Mouse (Mus musculus): ENCODE results near the gene Rassf2. TPM values are rescaled to one million over a fixed set of nuclear protein-coding genes. Genes with fewer than 3 reads are reported as not detected.

Rassf2 gene
- polyA plus RNA-seq, 2 experiments, result 1.2 to 1.9 TPM

DNA sequence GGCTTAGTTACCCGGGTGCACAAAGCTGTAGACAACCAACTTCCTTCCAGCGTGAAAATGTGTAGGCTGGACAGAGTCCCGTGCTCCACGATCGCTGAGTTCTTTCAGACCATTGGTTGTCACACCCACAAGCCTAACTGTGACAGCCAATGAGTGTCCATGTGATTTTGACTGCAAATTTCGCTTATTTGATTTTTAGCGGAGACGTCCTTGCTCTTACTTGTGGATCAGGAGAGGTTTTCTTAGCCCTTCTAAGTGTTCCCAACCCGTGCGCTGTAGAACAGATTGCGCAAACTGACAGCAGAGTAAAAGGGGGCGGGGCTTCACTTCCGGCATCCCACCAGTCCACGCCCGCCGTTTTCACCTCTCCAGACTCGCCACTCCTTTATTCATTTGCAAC, 74.8 kb downstream of the Rassf2 start:
- peak overlapping the region; percentile 62 for H3K4me2 ChIP-seq (ENCODE audit: low read depth)
- no peak overlapping the region for H3K27ac ChIP-seq
- TF ChIP-seq CTCF (IDR thresholded peaks at IDR 0.05; ENCODE audit: low read depth) (no peak), EP300 (IDR thresholded peaks at IDR 0.05; ENCODE audit: low read depth) (no peak)
- DNase-seq (ENCODE audit: low read depth in 3 of 3, low spot score in 3 of 3), result no peak
- H3K36me3 ChIP-seq (replicated peaks; ENCODE audit: control insufficient read depth, insufficient read depth, low read depth), result no peaks in the 10 kb centered on the region
- no peak; the same call in 1 of the 2 replicates for ATAC-seq (ENCODE audit: insufficient read depth)
- peaks cover 20% of the 10 kb centered on the region for H3K27me3 ChIP-seq (ENCODE audit: control insufficient read depth, insufficient read depth, low read length)
- H3K4me1 ChIP-seq (replicated peaks; ENCODE audit: control insufficient read depth in 2 of 2, insufficient read depth in 2 of 2, low read length in 1 of 2), result peaks cover 0 to 6% of the 10 kb centered on the region in 2 experiments; a peak in 2 of 4 replicates
- H3K9me3 ChIP-seq (ENCODE audit: control insufficient read depth, low read length), result no peaks in the 10 kb centered on the region
- WGBS (ENCODE audit: insufficient replicate concordance), result 2% methylated on average over 17 of the region's 17 CpGs
- H3K9ac ChIP-seq (replicated peaks), result 0 out of 2 replicates have a peak overlapping the region, but pooled peaks have one; percentile 5
- peak overlapping the region; percentile 16 to 20; a peak in 3 of 4 replicates for H3K4me3 ChIP-seq (ENCODE audit: insufficient read depth in 1 of 2, low read depth in 2 of 2, low read length in 2 of 2)

DNA sequence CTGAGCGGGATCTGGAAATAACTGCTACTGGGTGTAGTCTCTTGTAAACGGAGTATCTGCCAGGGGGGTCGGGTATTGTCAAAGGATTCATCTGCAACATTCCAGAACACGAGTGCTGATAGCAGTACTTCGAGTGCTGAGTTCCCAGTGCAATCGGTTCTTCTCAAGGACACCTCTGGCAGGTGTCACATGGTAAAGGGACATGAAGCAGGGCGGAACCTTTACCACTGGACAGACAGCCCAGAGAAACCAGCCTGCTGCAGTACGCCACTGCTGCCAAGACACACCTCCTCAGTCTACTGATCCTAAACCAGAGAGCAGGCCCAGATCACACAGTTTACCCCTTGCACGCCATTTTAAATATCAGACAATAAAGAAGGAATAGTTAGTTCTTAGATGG, 75.2 kb downstream of the Rassf2 start:
- 53% methylated on average over 9 of the region's 9 CpGs for WGBS (ENCODE audit: insufficient replicate concordance)
- Histone ChIP-seq H3K27ac (no peak overlapping the region), H3K4me1 (replicated peaks; ENCODE audit: control insufficient read depth in 2 of 2, insufficient read depth in 2 of 2, low read length in 1 of 2) (peaks cover 0 to 6% of the 10 kb centered on the region in 2 experiments; a peak in 2 of 4 replicates), H3K9me3 (ENCODE audit: control insufficient read depth, low read length) (no peaks in the 10 kb centered on the region), H3K9ac (replicated peaks) (no peak overlapping the region), H3K27me3 (ENCODE audit: control insufficient read depth, insufficient read depth, low read length) (peaks cover 20% of the 10 kb centered on the region), H3K4me3 (ENCODE audit: insufficient read depth in 1 of 2, low read depth in 2 of 2, low read length in 2 of 2) (no peak overlapping the region; a peak in 1 of 4 replicates), H3K4me2 (ENCODE audit: low read depth) (peak overlapping the region; percentile 62), H3K36me3 (replicated peaks; ENCODE audit: control insufficient read depth, insufficient read depth, low read depth) (no peaks in the 10 kb centered on the region)
- TF ChIP-seq CTCF (IDR thresholded peaks at IDR 0.05; ENCODE audit: low read depth) (no peak), EP300 (IDR thresholded peaks at IDR 0.05; ENCODE audit: low read depth) (no peak)
- no peak for DNase-seq (ENCODE audit: low read depth in 3 of 3, low spot score in 3 of 3)
- ATAC-seq (ENCODE audit: insufficient read depth), result no peak

DNA sequence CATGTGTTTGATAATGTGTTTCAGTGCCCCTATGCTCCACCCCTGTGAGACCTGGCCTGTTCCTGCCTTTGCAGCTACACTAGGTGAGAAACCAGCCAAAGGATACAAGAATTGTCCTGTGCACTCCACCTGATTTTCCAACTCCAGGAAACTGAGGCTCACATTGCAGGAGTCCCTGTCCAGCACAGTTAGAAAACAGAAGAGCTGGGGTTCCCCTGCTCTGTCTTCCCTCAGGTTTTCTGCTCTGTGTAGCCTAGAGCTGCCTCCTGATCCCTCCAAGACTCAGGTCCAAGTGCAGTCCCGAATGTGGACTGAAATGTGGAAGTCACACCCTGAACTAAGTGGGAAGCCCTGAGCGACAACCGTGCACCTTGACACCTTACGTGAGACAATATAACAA, 76.3 kb downstream of the Rassf2 start:
- H3K4me1 ChIP-seq (replicated peaks; ENCODE audit: control insufficient read depth in 2 of 2, insufficient read depth in 2 of 2, low read length in 1 of 2), result peaks cover 0 to 6% of the 10 kb centered on the region in 2 experiments; a peak in 2 of 4 replicates
- no peak overlapping the region for H3K9ac ChIP-seq (replicated peaks)
- no peak overlapping the region for H3K27ac ChIP-seq
- no peak overlapping the region for H3K4me3 ChIP-seq (ENCODE audit: insufficient read depth in 1 of 2, low read depth in 2 of 2, low read length in 2 of 2)
- peaks cover 20% of the 10 kb centered on the region for H3K27me3 ChIP-seq (ENCODE audit: control insufficient read depth, insufficient read depth, low read length)
- no peak for DNase-seq (ENCODE audit: low read depth in 3 of 3, low spot score in 3 of 3)
- no peaks in the 10 kb centered on the region for H3K9me3 ChIP-seq (ENCODE audit: control insufficient read depth, low read length)
- no peaks in the 10 kb centered on the region for H3K36me3 ChIP-seq (replicated peaks; ENCODE audit: control insufficient read depth, insufficient read depth, low read depth)
- WGBS (ENCODE audit: insufficient replicate concordance), result 71% methylated on average over 4 of the region's 4 CpGs
- TF ChIP-seq EP300 (IDR thresholded peaks at IDR 0.05; ENCODE audit: low read depth) (no peak), CTCF (IDR thresholded peaks at IDR 0.05; ENCODE audit: low read depth) (no peak)
- H3K4me2 ChIP-seq (ENCODE audit: low read depth), result no peak overlapping the region
- no peak for ATAC-seq (ENCODE audit: insufficient read depth)

DNA sequence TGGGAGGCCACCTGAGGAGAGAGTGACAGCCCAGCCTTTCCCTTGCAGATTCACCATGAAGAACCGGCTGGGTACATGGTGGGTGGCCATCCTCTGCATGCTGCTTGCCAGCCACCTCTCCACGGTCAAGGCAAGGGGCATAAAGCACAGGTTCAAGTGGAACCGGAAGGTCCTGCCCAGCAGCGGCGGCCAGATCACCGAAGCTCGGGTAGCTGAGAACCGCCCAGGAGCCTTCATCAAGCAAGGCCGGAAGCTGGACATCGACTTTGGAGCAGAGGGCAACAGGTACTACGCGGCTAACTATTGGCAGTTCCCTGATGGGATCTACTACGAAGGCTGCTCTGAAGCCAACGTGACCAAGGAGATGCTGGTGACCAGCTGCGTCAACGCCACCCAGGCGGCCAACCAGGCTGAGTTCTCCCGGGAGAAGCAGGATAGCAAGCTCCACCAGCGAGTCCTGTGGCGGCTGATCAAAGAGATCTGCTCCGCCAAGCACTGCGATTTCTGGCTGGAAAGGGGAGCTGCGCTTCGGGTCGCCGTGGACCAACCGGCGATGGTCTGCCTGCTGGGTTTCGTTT, 77.0 kb downstream of the Rassf2 start:
- ATAC-seq (ENCODE audit: insufficient read depth) (no peak), DNase-seq (ENCODE audit: low read depth in 3 of 3, low spot score in 3 of 3) (no peak)
- Histone ChIP-seq H3K27ac (no peak overlapping the region), H3K4me1 (replicated peaks; ENCODE audit: control insufficient read depth in 2 of 2, insufficient read depth in 2 of 2, low read length in 1 of 2) (peaks cover 0 to 6% of the 10 kb centered on the region in 2 experiments; a peak in 2 of 4 replicates), H3K9me3 (ENCODE audit: control insufficient read depth, low read length) (no peaks in the 10 kb centered on the region), H3K9ac (replicated peaks) (no peak overlapping the region), H3K27me3 (ENCODE audit: control insufficient read depth, insufficient read depth, low read length) (peaks cover 20% of the 10 kb centered on the region), H3K4me2 (ENCODE audit: low read depth) (peak overlapping the region; percentile 15; the same call in 1 of the 2 replicates), H3K36me3 (replicated peaks; ENCODE audit: control insufficient read depth, insufficient read depth, low read depth) (no peaks in the 10 kb centered on the region), H3K4me3 (ENCODE audit: insufficient read depth in 1 of 2, low read depth in 2 of 2, low read length in 2 of 2) (no peak overlapping the region)
- 15% methylated on average over 29 of the region's 29 CpGs for WGBS (ENCODE audit: insufficient replicate concordance)
- no peak for TF ChIP-seq EP300 (IDR thresholded peaks at IDR 0.05; ENCODE audit: low read depth)

DNA sequence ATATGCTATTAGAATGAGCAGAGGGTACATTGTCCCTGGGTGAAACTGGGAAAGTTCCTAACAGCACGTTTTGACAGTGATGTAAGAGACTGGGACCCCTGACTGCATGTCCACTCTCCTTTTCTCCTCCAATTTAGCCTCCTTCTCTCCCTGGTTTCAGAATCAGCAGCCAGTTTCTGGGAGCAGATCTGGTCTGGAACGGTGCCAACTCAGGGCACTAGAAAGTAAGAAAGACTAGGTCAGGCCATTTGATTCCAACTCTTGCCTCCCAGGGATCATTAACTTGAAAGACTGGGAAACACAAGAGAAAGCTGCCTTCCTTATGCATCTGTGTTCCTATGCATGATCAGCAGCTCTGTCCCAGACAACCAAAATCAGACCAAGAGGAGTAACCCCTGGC, 77.6 kb downstream of the Rassf2 start:
- H3K27me3 ChIP-seq (ENCODE audit: control insufficient read depth, insufficient read depth, low read length), result peaks cover 20% of the 10 kb centered on the region
- H3K4me1 ChIP-seq (replicated peaks; ENCODE audit: control insufficient read depth in 2 of 2, insufficient read depth in 2 of 2, low read length in 1 of 2), result peaks cover 0 to 6% of the 10 kb centered on the region in 2 experiments; a peak in 2 of 4 replicates
- H3K36me3 ChIP-seq (replicated peaks; ENCODE audit: control insufficient read depth, insufficient read depth, low read depth), result no peaks in the 10 kb centered on the region
- H3K9ac ChIP-seq (replicated peaks), result no peak overlapping the region
- H3K4me3 ChIP-seq (ENCODE audit: insufficient read depth in 1 of 2, low read depth in 2 of 2, low read length in 2 of 2), result no peak overlapping the region
- H3K4me2 ChIP-seq (ENCODE audit: low read depth), result no peak overlapping the region
- ATAC-seq (ENCODE audit: insufficient read depth) (no peak), DNase-seq (ENCODE audit: low read depth in 3 of 3, low spot score in 3 of 3) (no peak)
- WGBS (ENCODE audit: insufficient replicate concordance), result 39% methylated on average over 2 of the region's 2 CpGs
- no peaks in the 10 kb centered on the region for H3K9me3 ChIP-seq (ENCODE audit: control insufficient read depth, low read length)
- no peak overlapping the region for H3K27ac ChIP-seq
- TF ChIP-seq EP300 (IDR thresholded peaks at IDR 0.05; ENCODE audit: low read depth), result no peak
- no peak for TF ChIP-seq CTCF (IDR thresholded peaks at IDR 0.05; ENCODE audit: low read depth)
